Mouse (Mus musculus) testis, postnatal 10 days (tissue): ENCODE results near the gene 9130204L05Rik.

ENCODE experiments used
- DNase-seq: peaks from one replicate; pipeline ENCODE4 v3.0.0; 2021; ENCODE audit warnings: low spot score

9130204L05Rik gene

DNA sequence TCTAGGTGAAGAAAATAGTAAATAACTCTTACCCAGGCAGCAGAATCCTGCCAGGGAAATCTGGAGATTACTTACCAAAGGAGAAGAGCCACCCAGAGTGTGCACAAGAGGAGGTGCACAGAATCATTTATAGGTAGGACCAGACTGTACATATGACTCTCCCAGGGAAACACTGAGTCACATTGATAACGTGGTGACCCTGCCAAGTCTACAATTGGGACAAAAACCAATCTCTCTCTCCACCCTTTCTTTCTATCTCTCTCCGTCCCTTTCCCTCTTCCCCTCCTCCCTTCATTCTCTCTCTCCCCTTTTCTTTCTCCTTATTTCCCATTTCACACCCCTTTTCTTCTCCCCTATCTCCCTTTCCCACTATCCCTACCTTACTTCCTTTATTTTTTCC is at the start of gene 9130204L05Rik:
Gene 9130204L05Rik, minus strand, starts transcription at position 101 of the 400 bp plus-strand sequence.
- no peak for DNase-seq

DNA sequence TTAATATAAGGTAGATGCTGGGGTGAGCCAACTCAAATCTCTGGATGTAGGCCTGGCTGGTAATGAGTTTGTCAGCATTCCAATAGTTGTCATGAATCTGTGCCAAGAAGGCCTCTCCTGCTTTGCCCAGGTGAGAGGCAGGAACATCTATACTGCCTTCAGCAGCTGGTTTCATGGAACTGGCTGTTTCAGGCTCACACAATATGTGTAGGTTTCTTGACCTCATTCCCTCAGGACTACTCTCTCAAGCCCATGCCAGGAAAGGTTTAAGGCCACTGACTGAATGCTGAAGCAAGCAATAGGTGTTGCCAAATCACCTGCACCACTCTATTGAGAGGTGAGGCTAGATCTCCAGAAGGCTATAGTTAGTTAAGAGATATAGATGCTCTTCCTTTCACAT is 18.1 kb upstream of the 9130204L05Rik start:
- no peak for DNase-seq

- no peak for DNase-seq
These were observed 31.4 kb downstream of the 9130204L05Rik start for GRCm38 (mm10) chr3:91059211-91059610.

DNA sequence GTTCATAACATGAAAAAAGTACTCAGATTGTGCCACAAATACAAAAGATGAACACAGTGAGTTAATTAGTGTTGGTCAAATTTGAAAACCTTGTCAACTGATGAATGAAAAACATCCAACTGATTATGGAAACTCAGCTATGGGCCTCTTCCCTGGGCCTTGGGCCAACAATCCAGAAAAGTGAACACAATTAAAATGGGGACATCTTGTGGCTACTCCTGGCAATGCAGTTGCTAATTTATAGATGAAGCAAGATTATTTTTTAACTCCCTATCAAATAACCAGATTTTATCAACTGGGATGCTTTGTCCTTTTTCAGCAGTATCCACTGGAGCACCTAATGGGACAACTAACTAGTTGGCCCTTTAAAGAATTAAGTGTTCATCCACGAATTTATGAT is 37.9 kb downstream of the 9130204L05Rik start:
- no peak for DNase-seq
